Mouse (Mus musculus) bone marrow macrophage, adult 2 months (primary cell): Measurements from ENCODE around the gene Plbd1.

Source experiments
- CTCF ChIP-seq: IDR thresholded peaks from 2 replicates; pipeline ENCODE4 v1.5.1; 2012; ENCODE audit warnings: low read depth, mild to moderate bottlenecking, low read length, moderate library complexity
- POLR2A ChIP-seq: IDR thresholded peaks from 2 replicates; pipeline ENCODE4 v1.6.1; 2012; ENCODE audit warnings: mild to moderate bottlenecking, low read depth, low read length, borderline replicate concordance

DNA sequence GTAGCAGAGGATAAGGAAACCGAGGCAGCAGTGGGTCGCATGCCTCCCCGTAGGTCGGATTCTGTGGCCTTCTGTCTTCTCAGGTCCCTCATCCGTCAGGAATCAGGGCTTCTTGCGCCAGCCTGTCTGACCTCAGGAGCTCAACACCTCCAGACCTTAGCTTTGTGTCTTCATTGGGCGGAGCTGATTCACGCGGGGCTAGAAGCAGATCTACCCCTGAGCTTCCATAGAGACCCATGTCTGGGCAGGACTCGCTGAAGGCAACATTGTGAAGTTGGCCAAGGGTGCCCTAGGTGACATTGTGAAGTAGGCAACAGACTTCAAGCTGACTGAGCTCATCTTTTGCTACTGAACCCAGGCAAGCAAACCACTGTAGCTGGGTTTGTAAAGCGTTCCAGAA is 335 bp upstream of the Plbd1 start:
- TF ChIP-seq POLR2A (no peak), CTCF (no peak)
